Mouse (Mus musculus) intestine, embryonic 16.5 days (tissue): ENCODE data around the gene Ak9. TPM values are rescaled to one million over a fixed set of nuclear protein-coding genes. Genes with fewer than 3 reads are reported as not detected.

Experiments used
- ATAC-seq: fragments of 200-750 bp; cut with Nextera tagmentation; 2 replicates; pipeline ENCODE4 v1.8.0; 2017; ENCODE audit warnings: moderate TSS enrichment, moderate library complexity
- H3K27ac ChIP-seq: fragments of 300-500 bp; sonication (generic); 2 replicates; pipeline ENCODE4 v1.5.1; 2014; ENCODE audit warnings: mild to moderate bottlenecking, low read length
- H3K27me3 ChIP-seq: fragments of 300-500 bp; sonication (generic); replicated peaks from 2 replicates; pipeline ENCODE4 v1.6.1; 2014; ENCODE audit warnings: low read length, control low read depth, mixed read lengths; ENCODE audit not compliant: control insufficient read depth, insufficient read depth
- H3K36me3 ChIP-seq: fragments of 300-500 bp; sonication (generic); 2 replicates; pipeline ENCODE4 v1.6.1; 2014; ENCODE audit warnings: low read length, control low read depth; ENCODE audit not compliant: control insufficient read depth, insufficient read depth
- H3K4me1 ChIP-seq: fragments of 300-500 bp; sonication (generic); 2 replicates; pipeline ENCODE4 v1.6.1; 2014; ENCODE audit warnings: low read length, control low read depth, mixed read lengths; ENCODE audit not compliant: control insufficient read depth, insufficient read depth
- H3K4me2 ChIP-seq: fragments of 300-500 bp; sonication (generic); 2 replicates; pipeline ENCODE4 v1.6.1; 2014; ENCODE audit warnings: low read depth, low read length, control low read depth
- H3K4me3 ChIP-seq: fragments of 300-500 bp; sonication (generic); 2 replicates; pipeline ENCODE4 v1.5.1; 2014; ENCODE audit warnings: mild to moderate bottlenecking, low read length
- H3K9ac ChIP-seq: fragments of 300-500 bp; sonication (generic); 2 replicates; pipeline ENCODE4 v1.6.1; 2014; ENCODE audit warnings: low read depth, low read length
- H3K9me3 ChIP-seq: fragments of 300-500 bp; sonication (generic); 2 replicates; pipeline ENCODE4 v1.6.1; 2016; ENCODE audit warnings: low read length, control low read depth; ENCODE audit not compliant: control insufficient read depth
- WGBS: fragments of 180-500 bp; shearing (Covaris S2); extraction: QIAGEN DNeasy Blood & Tissue Kit; methylation state at CpG from one replicate; pipeline ENCODE4 v1.1.7; 2014; 5-methylcytosine and 5-hydroxymethylcytosine counted together
- polyA plus RNA-seq: library from polyadenylated mRNA; unstranded; fragments of >200 nt; fragmentation: Nextera tagmentation; extraction: Ambion mirVana; gene quantifications from 2 replicates; pipeline ENCODE4 v1.2.1, GENCODE M21; 2015

The Ak9 gene
- polyA plus RNA-seq, 1 experiment from 2014 or later: 0.04 TPM

- ATAC-seq: no peak
- WGBS: 79% methylated on average over 4 of the region's 4 CpGs
- peaks cover 9% of the 10 kb centered on the region; the same call in 1 of the 2 replicates for H3K36me3 ChIP-seq
These were observed 156.2 kb downstream of the Ak9 start for GRCm38 (mm10) chr10:41459990-41460389.

GRCm38 (mm10) chr10:41460501-41460900 is 156.7 kb downstream of the Ak9 start:
- H3K4me2 ChIP-seq: no peak overlapping the region
- H3K9ac ChIP-seq: no peak overlapping the region
- H3K36me3 ChIP-seq: peaks cover 9% of the 10 kb centered on the region; the same call in 1 of the 2 replicates
- no peak overlapping the region for H3K27ac ChIP-seq
- H3K27me3 ChIP-seq: no peaks in the 10 kb centered on the region
- ATAC-seq: 0 out of 2 replicates have a peak, but pooled peaks have one; percentile 38
- 16% methylated on average over 2 of the region's 2 CpGs for WGBS
- no peak overlapping the region for H3K4me3 ChIP-seq
- no peaks in the 10 kb centered on the region for H3K4me1 ChIP-seq
- no peaks in the 10 kb centered on the region for H3K9me3 ChIP-seq

More at GRCm38 (mm10) chr10:41459990-41460389, 156.2 kb downstream of the Ak9 start:
- Histone ChIP-seq H3K27ac (no peak overlapping the region), H3K4me2 (no peak overlapping the region), H3K4me1 (no peaks in the 10 kb centered on the region), H3K27me3 (no peaks in the 10 kb centered on the region), H3K4me3 (no peak overlapping the region), H3K9ac (no peak overlapping the region), H3K9me3 (no peaks in the 10 kb centered on the region)

GRCm38 (mm10) chr10:41461057-41461722 is 157.4 kb downstream of the Ak9 start:
- Histone ChIP-seq H3K27me3 (no peaks in the 10 kb centered on the region), H3K4me1 (no peaks in the 10 kb centered on the region), H3K36me3 (peaks cover 7% of the 10 kb centered on the region; the same call in 1 of the 2 replicates), H3K27ac (no peak overlapping the region), H3K4me3 (no peak overlapping the region), H3K9ac (no peak overlapping the region), H3K9me3 (no peaks in the 10 kb centered on the region), H3K4me2 (no peak overlapping the region)
- ATAC-seq: no peak
- 77% methylated on average over 3 of the region's 3 CpGs for whole genome bisulfite sequencing

GRCm38 (mm10) chr10:41464401-41464955 is 160.7 kb downstream of the Ak9 start:
- Histone ChIP-seq H3K27ac (no peak overlapping the region), H3K9ac (no peak overlapping the region; the same call in 1 of the 2 replicates), H3K4me3 (no peak overlapping the region), H3K9me3 (no peaks in the 10 kb centered on the region), H3K4me1 (no peaks in the 10 kb centered on the region), H3K36me3 (peaks cover 3% of the 10 kb centered on the region; the same call in 1 of the 2 replicates), H3K4me2 (no peak overlapping the region), H3K27me3 (no peaks in the 10 kb centered on the region)
- WGBS: 66% methylated on average over 15 of the region's 15 CpGs
- no peak for ATAC-seq

- H3K36me3 ChIP-seq: peaks cover 3% of the 10 kb centered on the region; the same call in 1 of the 2 replicates
- no peak overlapping the region for H3K27ac ChIP-seq
- H3K9me3 ChIP-seq: no peaks in the 10 kb centered on the region
- H3K4me2 ChIP-seq: no peak overlapping the region
- ATAC-seq: no peak
- H3K4me3 ChIP-seq: no peak overlapping the region
- 46% methylated on average over 6 of the region's 6 CpGs for WGBS
- H3K27me3 ChIP-seq: no peaks in the 10 kb centered on the region
- peaks cover 6% of the 10 kb centered on the region; the same call in 1 of the 2 replicates for H3K4me1 ChIP-seq
- H3K9ac ChIP-seq: no peak overlapping the region
These were observed 163.5 kb downstream of the Ak9 start for GRCm38 (mm10) chr10:41467325-41467724.

GRCm38 (mm10) chr10:41470693-41471092 is 166.9 kb downstream of the Ak9 start:
- H3K4me1 ChIP-seq: peaks cover 18% of the 10 kb centered on the region
- no peaks in the 10 kb centered on the region for H3K27me3 ChIP-seq
- no peaks in the 10 kb centered on the region for H3K36me3 ChIP-seq
- H3K9ac ChIP-seq: no peak overlapping the region
- no peak overlapping the region for H3K4me3 ChIP-seq
- no peaks in the 10 kb centered on the region for H3K9me3 ChIP-seq
- peak; percentile 30 for ATAC-seq
- no peak overlapping the region for H3K4me2 ChIP-seq
- WGBS: 71% methylated on average over 3 of the region's 3 CpGs
- peak overlapping the region; percentile 37; the same call in 1 of the 2 replicates for H3K27ac ChIP-seq

- no peak for ATAC-seq
- Histone ChIP-seq H3K4me1 (peaks cover 35% of the 10 kb centered on the region), H3K27ac (no peak overlapping the region), H3K27me3 (no peaks in the 10 kb centered on the region), H3K36me3 (no peaks in the 10 kb centered on the region), H3K4me3 (no peak overlapping the region), H3K4me2 (no peak overlapping the region), H3K9me3 (no peaks in the 10 kb centered on the region), H3K9ac (no peak overlapping the region)
These were observed 168.8 kb downstream of the Ak9 start for GRCm38 (mm10) chr10:41472534-41472933.

GRCm38 (mm10) chr10:41472962-41473481 is 169.2 kb downstream of the Ak9 start:
- 62% methylated on average over 5 of the region's 5 CpGs for WGBS
- Histone ChIP-seq H3K4me3 (no peak overlapping the region), H3K27ac (no peak overlapping the region), H3K36me3 (no peaks in the 10 kb centered on the region), H3K9me3 (no peaks in the 10 kb centered on the region), H3K4me2 (no peak overlapping the region), H3K27me3 (no peaks in the 10 kb centered on the region), H3K9ac (no peak overlapping the region), H3K4me1 (peaks cover 37% of the 10 kb centered on the region)
- ATAC-seq: no peak

- Histone ChIP-seq H3K36me3 (no peaks in the 10 kb centered on the region), H3K4me3 (no peak overlapping the region), H3K9me3 (no peaks in the 10 kb centered on the region), H3K4me1 (peaks cover 38% of the 10 kb centered on the region), H3K4me2 (no peak overlapping the region), H3K27me3 (no peaks in the 10 kb centered on the region), H3K9ac (no peak overlapping the region), H3K27ac (peak overlapping the region; percentile 55; the same call in 1 of the 2 replicates)
- WGBS: 71% methylated on average over 6 of the region's 6 CpGs
- ATAC-seq: no peak
These were observed 170.1 kb downstream of the Ak9 start for GRCm38 (mm10) chr10:41473782-41474468.
